Mouse (Mus musculus): ENCODE results near the gene Sema7a. TPM values are rescaled to one million over a fixed set of nuclear protein-coding genes. Genes with fewer than 3 reads are reported as not detected.
A peak's percentile ranks its signal among the peaks of the same experiment; 100 is the strongest.

The Sema7a gene
- total RNA-seq, 2 experiments from 2014 or later, result 0.26 TPM; not detected in 1

- ATAC-seq (replicated peaks; ENCODE audit: poor library complexity, severe bottlenecking), result no peak
Measured at GRCm38 (mm10) chr9:58008336-58009014, 68.6 kb downstream of the Sema7a start.

GRCm38 (mm10) chr9:58009015-58009362, 69.1 kb downstream of the Sema7a start:
- ATAC-seq (replicated peaks; ENCODE audit: poor library complexity, severe bottlenecking), result no peak

DNA sequence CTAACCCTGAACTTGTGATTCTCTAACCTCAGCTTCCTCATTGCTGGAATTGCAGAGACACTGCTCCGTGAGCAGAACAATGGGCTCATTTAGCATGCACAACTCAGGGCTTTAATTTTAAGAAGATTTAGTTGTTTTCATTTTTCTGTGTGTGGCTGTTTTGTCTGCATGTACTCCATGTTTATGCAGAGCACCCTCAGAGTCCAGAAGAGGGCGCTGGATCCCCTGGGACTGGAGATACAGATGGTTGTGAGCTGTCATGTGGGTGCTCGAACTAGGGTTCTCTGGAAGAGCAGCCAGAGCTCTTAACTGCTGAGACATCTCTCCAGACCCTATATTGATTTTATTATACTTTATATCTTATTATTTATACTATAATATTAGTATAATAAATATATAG, 69.7 kb downstream of the Sema7a start:
- no peak for ATAC-seq (replicated peaks; ENCODE audit: poor library complexity, severe bottlenecking)

- ATAC-seq (replicated peaks; ENCODE audit: poor library complexity, severe bottlenecking), result peak; percentile 56
Measured at GRCm38 (mm10) chr9:58011027-58011426, 71.1 kb downstream of the Sema7a start.

DNA sequence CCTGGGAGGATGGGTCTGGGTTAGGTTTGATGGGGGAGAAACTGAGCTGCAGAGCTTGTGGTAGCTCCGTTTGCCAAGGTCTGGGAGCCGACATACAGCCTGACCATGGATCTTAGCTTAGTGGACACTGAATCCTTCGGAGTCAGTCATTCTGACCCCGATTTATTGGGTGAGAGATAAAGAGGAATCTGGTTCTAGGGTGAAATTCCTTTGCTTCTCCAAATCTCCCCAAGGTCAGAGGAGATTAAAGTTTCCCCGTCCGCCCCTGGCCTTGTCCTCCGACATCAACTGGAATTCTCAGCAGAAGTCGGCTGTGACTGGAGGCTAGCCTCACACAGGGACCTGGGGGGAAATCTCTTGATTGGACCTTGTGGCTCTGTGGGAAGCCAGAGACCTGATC, 71.6 kb downstream of the Sema7a start:
- ATAC-seq (replicated peaks; ENCODE audit: poor library complexity, severe bottlenecking), result no peak

Other genes starting within 250 kb of the Sema7a start
- gene Edc3, start 231.6 kb upstream of the Sema7a start, total RNA-seq (2014; fragmentation: Nextera tagmentation), result 14.6 and 20.3 TPM in 2 replicates
- gene Edc3, start 231.6 kb upstream of the Sema7a start, total RNA-seq (2017), result 3.5 and 4.3 TPM in 2 replicates
- gene Clk3, start 174.3 kb upstream of the Sema7a start, total RNA-seq (2014; fragmentation: Nextera tagmentation), result 44.0 and 48.0 TPM in 2 replicates
- 36.8 and 49.9 TPM in 2 replicates for gene Clk3, start 174.3 kb upstream of the Sema7a start, total RNA-seq (2017)
- gene Arid3b, start 103.3 kb upstream of the Sema7a start, total RNA-seq (2014; fragmentation: Nextera tagmentation), result 2.0 and 3.6 TPM in 2 replicates
- 0.99 and 1.3 TPM in 2 replicates for gene Arid3b, start 103.3 kb upstream of the Sema7a start, total RNA-seq (2017)
- 84.9 and 113 TPM in 2 replicates for gene Ubl7, start 29.1 kb upstream of the Sema7a start, total RNA-seq (2014; fragmentation: Nextera tagmentation)
- gene Ubl7, start 29.1 kb upstream of the Sema7a start, total RNA-seq (2017), result 11.7 and 19.3 TPM in 2 replicates
- gene Cyp11a1, start 66.3 kb downstream of the Sema7a start, total RNA-seq (2014; fragmentation: Nextera tagmentation), result 0.58 and 7.0 TPM in 2 replicates
- 0.52 and 1.2 TPM in 2 replicates for gene Cyp11a1, start 66.3 kb downstream of the Sema7a start, total RNA-seq (2017)
- gene Stra6, start 123.7 kb downstream of the Sema7a start, total RNA-seq (2014; fragmentation: Nextera tagmentation), result not detected in 2 replicates
- not detected in 2 replicates for gene Stra6, start 123.7 kb downstream of the Sema7a start, total RNA-seq (2017)
- not detected in 2 replicates for gene Ccdc33, start 178.7 kb downstream of the Sema7a start, total RNA-seq (2014; fragmentation: Nextera tagmentation)
- not detected in 2 replicates for gene Ccdc33, start 178.7 kb downstream of the Sema7a start, total RNA-seq (2017)

Data from granulocyte monocyte progenitor cell, adult 5-6 weeks (primary cell).